Mouse (Mus musculus) liver, adult (tissue): ENCODE results near the gene Lonrf2.

ENCODE experiments used
- GATA4 ChIP-seq: IDR thresholded peaks from 2 replicates; pipeline ENCODE4 v1.6.1; 2014; ENCODE audit warnings: mild to moderate bottlenecking, low read length; ENCODE audit not compliant: insufficient replicate concordance

The Lonrf2 gene

DNA sequence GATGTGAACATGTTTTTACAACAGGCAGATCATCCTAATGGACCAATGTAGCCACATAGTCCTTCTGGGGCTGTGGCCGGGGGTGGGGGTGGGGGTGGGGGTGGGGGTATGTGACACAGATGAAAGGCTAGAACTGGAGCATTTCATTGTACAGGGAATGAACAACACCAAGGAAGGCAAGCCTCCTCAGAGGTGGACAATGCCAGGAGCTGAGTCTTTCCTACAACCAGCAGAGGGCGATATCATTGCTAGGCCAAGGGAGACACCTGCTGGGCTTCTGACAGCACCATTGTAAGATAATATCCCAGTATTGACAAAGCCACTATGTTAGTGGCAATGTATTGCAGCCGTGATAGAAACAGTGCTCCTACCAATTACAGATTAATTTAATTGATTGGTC, 37.2 kb downstream of the Lonrf2 start:
- no peak for TF ChIP-seq GATA4

DNA sequence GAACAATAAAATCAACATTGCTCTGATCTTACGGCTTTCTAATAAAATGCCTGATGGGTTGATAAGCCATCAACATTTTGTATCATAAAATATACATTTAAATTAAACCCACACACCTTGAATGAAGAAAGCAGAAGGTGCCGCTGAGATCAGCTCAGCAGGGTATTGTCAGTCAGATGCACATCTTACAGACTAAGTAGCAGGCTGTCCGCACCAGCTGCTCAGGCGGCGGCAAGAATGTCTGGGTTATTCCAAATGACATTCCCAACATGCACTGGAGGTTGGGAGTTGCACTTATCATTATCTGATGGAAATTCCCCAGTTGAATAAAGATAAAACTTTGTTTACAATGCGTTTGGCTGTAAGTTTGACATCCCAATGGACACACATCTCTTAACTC, 39.6 kb downstream of the Lonrf2 start:
- no peak for TF ChIP-seq GATA4

DNA sequence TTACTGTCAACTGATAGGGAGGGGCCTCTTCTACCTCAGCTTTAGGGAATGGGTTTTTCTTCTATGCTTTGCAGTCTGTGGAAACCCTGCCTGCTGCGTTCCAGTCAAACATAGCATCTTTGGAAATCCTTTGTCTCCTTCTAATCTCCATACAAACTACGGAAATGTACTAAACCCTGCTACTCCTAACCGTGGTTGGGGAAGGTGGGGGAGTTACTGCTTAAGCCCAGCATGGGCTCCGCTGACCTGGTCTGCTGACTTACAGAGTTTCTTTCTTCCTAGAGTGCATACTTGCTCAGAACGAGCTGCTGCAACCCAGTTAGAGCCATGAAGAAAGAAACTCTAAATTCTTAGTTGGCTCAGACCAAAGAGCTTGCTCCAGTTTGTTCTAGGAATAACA, 41.0 kb downstream of the Lonrf2 start:
- no peak for TF ChIP-seq GATA4

DNA sequence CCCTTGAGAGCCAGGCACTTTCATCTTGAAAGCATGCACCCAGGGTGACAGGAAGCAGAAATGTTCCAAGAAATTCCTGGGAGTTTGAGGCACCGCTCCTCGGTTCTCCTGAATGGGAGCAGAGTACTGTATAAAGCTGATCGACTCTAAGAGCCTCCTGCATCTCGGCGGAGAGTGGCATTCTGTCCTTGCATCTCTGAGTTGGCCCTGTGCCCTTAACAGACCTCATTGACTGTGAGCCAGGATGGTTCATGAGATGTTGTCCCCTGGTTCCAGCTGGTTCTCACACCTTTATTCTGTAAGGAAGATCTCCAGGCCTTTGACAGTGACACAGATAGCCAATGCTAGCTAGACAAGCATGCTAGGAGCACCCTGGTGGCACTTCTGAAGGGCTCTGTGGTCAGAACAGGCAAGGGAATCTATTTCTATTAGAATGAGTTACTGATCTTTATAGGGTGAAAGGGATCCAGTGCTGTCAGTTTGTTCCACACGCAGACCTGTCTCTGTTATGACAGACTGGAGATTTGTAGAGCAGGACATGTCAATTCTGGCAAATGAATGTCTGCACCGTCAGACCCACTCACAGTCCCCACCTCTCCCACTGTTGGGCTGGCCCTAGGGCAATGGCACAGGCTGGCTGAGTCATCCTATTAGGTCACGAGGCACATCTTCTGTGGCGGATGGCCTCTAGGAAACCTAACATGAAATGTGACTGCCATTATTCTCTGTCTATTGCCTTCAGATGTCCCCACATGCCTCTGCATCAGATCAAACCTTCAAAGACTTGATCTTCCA, 45.3 kb downstream of the Lonrf2 start:
- no peak for TF ChIP-seq GATA4

GRCm38 (mm10) chr1:38789988-38790602, 46.4 kb downstream of the Lonrf2 start:
- no peak for TF ChIP-seq GATA4

DNA sequence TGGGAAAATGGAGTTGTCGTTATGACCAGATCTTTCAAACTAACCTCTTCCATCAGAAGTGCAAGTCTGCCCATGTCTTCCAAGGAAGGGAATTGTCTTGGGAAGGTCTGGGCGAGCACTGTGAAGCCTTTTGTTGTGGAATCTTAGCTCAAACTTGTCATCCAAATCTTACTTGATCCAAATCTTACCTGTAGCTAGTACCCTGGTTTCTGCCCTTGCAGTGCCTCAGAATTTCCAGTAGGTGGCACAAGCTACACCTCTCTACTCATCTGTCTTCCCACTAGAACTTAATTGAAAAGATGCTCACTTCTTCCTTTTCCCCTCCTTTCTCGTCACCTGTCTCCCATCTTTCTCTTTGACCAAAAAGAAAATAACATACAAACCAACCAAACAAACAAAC, 47.6 kb downstream of the Lonrf2 start:
- TF ChIP-seq GATA4 = no peak

DNA sequence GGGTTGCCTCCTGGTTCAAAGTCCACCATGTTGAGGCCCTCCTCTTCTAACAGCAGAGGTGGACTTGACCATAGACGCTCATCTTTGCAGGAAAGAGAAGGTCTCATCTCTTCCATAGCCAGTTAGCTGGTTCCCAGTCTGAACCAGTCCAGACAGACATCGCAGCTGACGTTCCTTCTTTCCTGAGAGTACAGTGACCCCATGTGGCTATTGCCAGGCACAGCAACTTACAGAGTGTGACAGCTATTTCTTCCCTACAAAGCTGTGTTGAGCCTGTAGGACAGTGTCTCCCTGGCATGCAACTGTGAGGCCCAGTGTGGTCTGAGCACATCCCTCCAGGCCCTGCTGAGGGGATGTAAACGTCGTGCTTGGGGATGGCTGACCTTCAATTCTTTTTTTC, 49.1 kb downstream of the Lonrf2 start:
- no peak for TF ChIP-seq GATA4

- no peak for TF ChIP-seq GATA4
These were observed 50.2 kb downstream of the Lonrf2 start for GRCm38 (mm10) chr1:38786358-38786757.

GRCm38 (mm10) chr1:38778271-38778670, 58.2 kb downstream of the Lonrf2 start:
- no peak for TF ChIP-seq GATA4

GRCm38 (mm10) chr1:38777500-38777899, 59.0 kb downstream of the Lonrf2 start:
- TF ChIP-seq GATA4 = no peak

GRCm38 (mm10) chr1:38775713-38776112, 60.8 kb downstream of the Lonrf2 start:
- no peak for TF ChIP-seq GATA4

DNA sequence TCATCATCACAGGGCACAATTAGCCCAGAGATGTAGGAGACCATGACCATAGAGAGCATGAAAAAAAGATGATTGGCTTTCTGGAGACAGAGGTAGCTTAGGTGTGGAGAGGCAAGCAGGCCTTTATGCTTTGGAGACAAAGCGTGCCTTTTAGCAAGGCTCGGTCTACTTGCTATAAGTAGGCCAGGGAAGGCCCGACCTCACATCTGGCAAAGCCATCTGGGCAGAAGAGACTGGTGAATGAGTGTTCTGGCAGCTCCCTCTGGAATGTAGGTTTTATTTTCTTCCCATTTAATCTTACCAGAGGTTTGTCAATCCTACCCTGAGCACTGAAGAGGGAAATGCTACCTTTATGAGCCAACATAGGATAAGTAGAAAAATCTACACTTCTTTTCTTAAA, 65.8 kb downstream of the Lonrf2 start:
- TF ChIP-seq GATA4 = no peak

DNA sequence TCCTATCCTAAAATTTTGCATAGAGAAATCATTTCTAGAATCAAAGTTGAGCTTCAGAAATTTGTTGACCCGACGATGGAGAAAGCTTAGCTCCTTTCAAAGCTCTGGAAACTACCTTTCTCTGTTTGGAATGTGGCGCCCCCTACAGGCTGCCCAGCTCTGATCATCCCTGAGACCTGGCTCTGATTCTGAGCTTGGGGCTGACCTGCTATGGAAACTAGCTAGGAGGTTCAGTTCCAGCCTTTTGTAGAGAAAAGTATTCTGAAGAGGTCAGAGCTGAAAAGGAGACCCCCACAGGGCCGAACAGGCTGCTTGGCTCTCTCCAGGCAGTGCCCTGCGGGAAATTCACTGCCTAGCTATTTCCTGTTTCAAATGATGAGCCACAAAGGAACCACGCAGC, 66.6 kb downstream of the Lonrf2 start:
- TF ChIP-seq GATA4 = no peak

DNA sequence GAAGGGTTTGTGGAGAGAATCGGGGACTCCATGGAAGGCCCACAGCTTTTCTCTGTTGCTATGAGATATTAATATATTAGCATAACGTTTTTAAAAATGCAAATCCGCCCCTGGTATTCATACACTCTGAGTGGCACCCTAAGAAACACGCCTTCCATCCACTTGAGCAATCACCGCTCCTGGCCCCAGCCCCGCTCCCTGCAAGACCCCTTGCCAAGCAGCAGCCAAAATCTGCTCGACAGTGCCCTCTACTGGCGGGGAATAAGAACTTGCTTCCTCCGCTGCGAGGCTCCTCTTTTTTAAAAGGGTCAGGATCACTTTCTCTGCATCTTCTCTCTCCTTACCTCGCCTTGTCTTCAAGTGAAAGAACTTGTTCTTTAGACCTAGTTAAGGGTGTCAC, 68.7 kb downstream of the Lonrf2 start:
- TF ChIP-seq GATA4 = no peak

DNA sequence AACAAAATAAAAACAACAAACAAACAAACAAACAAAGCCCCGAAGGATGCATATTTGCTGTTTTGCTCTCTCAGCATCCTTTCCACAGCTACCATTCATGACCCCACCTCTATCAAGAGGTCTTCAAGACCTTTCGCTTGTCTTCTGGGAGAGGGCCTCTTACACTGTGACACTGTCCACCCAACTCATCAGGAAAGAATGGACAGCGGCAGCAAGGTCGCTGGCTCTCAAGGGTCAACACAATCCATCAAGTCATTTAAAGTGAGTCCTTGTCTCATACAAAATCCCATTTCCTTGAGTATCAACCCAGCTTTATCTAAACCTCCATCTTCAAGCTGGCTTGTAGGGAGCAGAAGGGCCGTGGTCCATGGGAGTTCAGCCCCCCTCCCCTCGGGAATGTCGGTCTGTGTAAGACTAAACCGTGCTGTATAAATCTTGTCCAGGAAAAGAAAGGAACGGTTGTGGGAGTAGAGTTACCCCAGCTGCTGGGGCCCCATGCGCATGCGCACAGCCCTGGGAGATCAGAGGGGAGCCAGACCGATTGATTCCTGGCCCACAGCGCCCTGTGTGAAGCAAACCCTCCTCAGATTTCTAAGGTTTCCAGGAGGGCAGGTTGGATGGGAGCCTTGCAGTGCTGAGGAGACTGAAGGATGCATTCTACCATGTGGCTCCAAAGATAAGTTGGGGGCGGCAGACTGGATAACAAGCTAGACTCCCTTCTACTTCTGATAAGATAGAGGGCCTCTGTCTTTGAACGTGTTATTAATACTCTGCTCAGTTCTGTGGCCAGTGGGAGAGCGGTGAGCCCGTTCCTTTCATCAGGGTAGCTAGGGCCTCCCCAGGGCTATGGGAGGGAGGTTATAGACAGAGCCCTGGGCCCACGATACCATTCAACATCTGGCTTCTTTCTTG, 69.6 kb downstream of the Lonrf2 start:
- no peak for TF ChIP-seq GATA4

DNA sequence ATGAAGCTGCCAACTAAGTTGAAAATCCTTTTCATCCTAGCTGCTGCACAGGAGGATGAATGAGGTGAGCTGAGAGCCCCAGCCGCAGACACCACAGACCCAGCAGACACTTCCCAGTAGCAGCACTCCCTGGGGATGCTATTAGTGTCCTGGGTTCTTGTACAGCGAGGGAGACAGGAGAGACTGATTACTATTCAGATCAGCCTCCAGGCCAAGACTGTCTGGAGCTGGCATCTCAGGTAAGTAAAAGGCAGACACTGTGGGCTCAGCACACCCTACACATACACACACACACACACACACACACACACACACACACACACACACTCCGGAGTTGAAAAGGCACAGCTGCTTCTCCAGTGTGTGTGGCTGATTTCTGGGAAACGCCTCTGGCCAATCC, 70.3 kb downstream of the Lonrf2 start:
- no peak for TF ChIP-seq GATA4
